Mouse (Mus musculus): ENCODE data around the gene Grid1.

Grid1 gene

GRCm38 (mm10) chr14:34819919-34820652 is at the start of gene Grid1:
Grid1 (plus strand) TSS chr14:34820108.
- in situ Hi-C loops (cut with MboI, MseI): no loop called here

GRCm38 (mm10) chr14:34770467-34770866 is 49.4 kb upstream of the Grid1 start:
- in situ Hi-C loops (cut with MboI, MseI): no loop called here

GRCm38 (mm10) chr14:34771601-34772000 is 48.3 kb upstream of the Grid1 start:
- in situ Hi-C loops (cut with MboI, MseI): no loop called here

GRCm38 (mm10) chr14:34772132-34772531 is 47.8 kb upstream of the Grid1 start:
- in situ Hi-C loops (cut with MboI, MseI): no loop called here

- in situ Hi-C loops (cut with MboI, MseI): no loop called here
These were observed 46.2 kb upstream of the Grid1 start for GRCm38 (mm10) chr14:34773681-34774080.

- in situ Hi-C loops (cut with MboI, MseI): no loop called here
These were observed 45.7 kb upstream of the Grid1 start for GRCm38 (mm10) chr14:34774231-34774630.

GRCm38 (mm10) chr14:34776719-34777385 is 43.1 kb upstream of the Grid1 start:
- in situ Hi-C loops (cut with MboI, MseI): loop anchor here (5.0 kb wide), 1 partner anchor 165 kb away; no protein-coding TSS in a partner anchor

- in situ Hi-C loops (cut with MboI, MseI): loop anchor here (5.0 kb wide), 1 partner anchor 166 kb away; no protein-coding TSS in a partner anchor
These were observed 42.1 kb upstream of the Grid1 start for GRCm38 (mm10) chr14:34777810-34778209.

GRCm38 (mm10) chr14:34778760-34779159 is 41.1 kb upstream of the Grid1 start:
- in situ Hi-C loops (cut with MboI, MseI): loop anchor here (5.0 kb wide), 1 partner anchor 166 kb away; no protein-coding TSS in a partner anchor

- in situ Hi-C loops (cut with MboI, MseI): no loop called here
These were observed 26.4 kb upstream of the Grid1 start for GRCm38 (mm10) chr14:34793406-34794037.

GRCm38 (mm10) chr14:34810763-34811489 is 9.0 kb upstream of the Grid1 start:
- in situ Hi-C loops (cut with MboI, MseI): no loop called here

- in situ Hi-C loops (cut with MboI, MseI): no loop called here
These were observed 8.5 kb upstream of the Grid1 start for GRCm38 (mm10) chr14:34811490-34811808.

GRCm38 (mm10) chr14:34816301-34816700 is 3.6 kb upstream of the Grid1 start:
- in situ Hi-C loops (cut with MboI, MseI): no loop called here

GRCm38 (mm10) chr14:34818387-34818980 is 1.4 kb upstream of the Grid1 start:
- in situ Hi-C loops (cut with MboI, MseI): no loop called here

- in situ Hi-C loops (cut with MboI, MseI): no loop called here
These were observed 588 bp upstream of the Grid1 start for GRCm38 (mm10) chr14:34819121-34819918.

GRCm38 (mm10) chr14:34820653-34821005 is 721 bp downstream of the Grid1 start:
- in situ Hi-C loops (cut with MboI, MseI): no loop called here

GRCm38 (mm10) chr14:34821131-34821790 is 1.4 kb downstream of the Grid1 start:
- in situ Hi-C loops (cut with MboI, MseI): no loop called here

GRCm38 (mm10) chr14:34823136-34823535 is 3.2 kb downstream of the Grid1 start:
- in situ Hi-C loops (cut with MboI, MseI): no loop called here

- in situ Hi-C loops (cut with MboI, MseI): no loop called here
These were observed 4.3 kb downstream of the Grid1 start for GRCm38 (mm10) chr14:34824186-34824585.

GRCm38 (mm10) chr14:34825902-34826301 is 6.0 kb downstream of the Grid1 start:
- in situ Hi-C loops (cut with MboI, MseI): no loop called here

Measured in T-helper 2 cell (primary cell).